Mouse (Mus musculus) heart, postnatal 0 days (tissue): Measurements from ENCODE around the gene Rab25. TPM values are rescaled to one million over a fixed set of nuclear protein-coding genes. Genes with fewer than 3 reads are reported as not detected.

Experiments
- ATAC-seq: fragments of 200-750 bp; cut with Nextera tagmentation; 2 replicates; pipeline ENCODE4 v1.8.0; 2017; ENCODE audit warnings: low read depth, moderate number of reproducible peaks, moderate library complexity; ENCODE audit not compliant: insufficient read depth
- DNase-seq: peaks from one replicate; pipeline ENCODE4 v3.0.0-alpha.2; 2016; ENCODE audit warnings: low spot score
- H3K27ac ChIP-seq: fragments of 300-500 bp; sonication (generic); 2 replicates; pipeline ENCODE4 v1.5.1; 2014; ENCODE audit warnings: low read depth, mild to moderate bottlenecking
- H3K27me3 ChIP-seq: fragments of 300-500 bp; sonication (generic); 2 replicates; pipeline ENCODE4 v1.6.1; 2014; ENCODE audit warnings: low read length, mixed read lengths; ENCODE audit not compliant: control insufficient read depth, insufficient read depth
- H3K36me3 ChIP-seq: fragments of 300-500 bp; sonication (generic); replicated peaks from 2 replicates; pipeline ENCODE4 v1.6.1; 2014; ENCODE audit warnings: low read length, mixed read lengths; ENCODE audit not compliant: control insufficient read depth, insufficient read depth
- H3K4me1 ChIP-seq: fragments of 300-500 bp; sonication (generic); 2 replicates; pipeline ENCODE4 v1.6.1; 2014; ENCODE audit warnings: antibody characterized with exemption; ENCODE audit not compliant: control insufficient read depth, insufficient read depth
- H3K4me2 ChIP-seq: fragments of 300-500 bp; sonication (generic); 2 replicates; pipeline ENCODE4 v1.6.1; 2014; ENCODE audit warnings: low read depth, mild to moderate bottlenecking, low read length, moderate library complexity
- H3K4me3 ChIP-seq: fragments of 300-500 bp; sonication (generic); 2 replicates; pipeline ENCODE4 v1.5.1; 2014; ENCODE audit warnings: low read depth, low read length
- H3K9ac ChIP-seq: fragments of 300-500 bp; sonication (generic); replicated peaks from 2 replicates; pipeline ENCODE4 v1.6.1; 2014; ENCODE audit warnings: low read depth, low read length, mixed read lengths
- H3K9me3 ChIP-seq: fragments of 300-500 bp; sonication (generic); replicated peaks from 2 replicates; pipeline ENCODE4 v1.6.1; 2016; ENCODE audit warnings: low read length; ENCODE audit not compliant: control insufficient read depth
- CTCF ChIP-seq: IDR thresholded peaks from 2 replicates; pipeline ENCODE4 v1.5.1; 2016; ENCODE audit warnings: antibody characterized with exemption, control low read depth, low read depth
- EP300 ChIP-seq: IDR thresholded peaks from 2 replicates; pipeline ENCODE4 v1.6.1; 2016; ENCODE audit warnings: antibody characterized with exemption, low read depth
- WGBS: fragments of 180-500 bp; shearing (Covaris S2); extraction: QIAGEN DNeasy Blood & Tissue Kit; methylation state at CpG from one replicate; pipeline ENCODE4 v1.1.7; 2014; 5-methylcytosine and 5-hydroxymethylcytosine counted together
- polyA plus RNA-seq: library from polyadenylated mRNA; unstranded; fragments of >200 nt; fragmentation: Nextera tagmentation; extraction: Ambion mirVana; gene quantifications from 2 replicates; pipeline ENCODE4 v1.2.1, GENCODE M21; 2015
- total RNA-seq: library from RNA; depleted of rRNA; stranded (reverse); fragments of >200 nt; gene quantifications from 2 replicates; pipeline ENCODE4 v1.2.3, GENCODE M21; 2014; ENCODE audit warnings: low replicate concordance

The Rab25 gene
- total and polyA plus RNA-seq, 2 experiments from 2014 or later: 2.5 TPM; not detected in 1

DNA sequence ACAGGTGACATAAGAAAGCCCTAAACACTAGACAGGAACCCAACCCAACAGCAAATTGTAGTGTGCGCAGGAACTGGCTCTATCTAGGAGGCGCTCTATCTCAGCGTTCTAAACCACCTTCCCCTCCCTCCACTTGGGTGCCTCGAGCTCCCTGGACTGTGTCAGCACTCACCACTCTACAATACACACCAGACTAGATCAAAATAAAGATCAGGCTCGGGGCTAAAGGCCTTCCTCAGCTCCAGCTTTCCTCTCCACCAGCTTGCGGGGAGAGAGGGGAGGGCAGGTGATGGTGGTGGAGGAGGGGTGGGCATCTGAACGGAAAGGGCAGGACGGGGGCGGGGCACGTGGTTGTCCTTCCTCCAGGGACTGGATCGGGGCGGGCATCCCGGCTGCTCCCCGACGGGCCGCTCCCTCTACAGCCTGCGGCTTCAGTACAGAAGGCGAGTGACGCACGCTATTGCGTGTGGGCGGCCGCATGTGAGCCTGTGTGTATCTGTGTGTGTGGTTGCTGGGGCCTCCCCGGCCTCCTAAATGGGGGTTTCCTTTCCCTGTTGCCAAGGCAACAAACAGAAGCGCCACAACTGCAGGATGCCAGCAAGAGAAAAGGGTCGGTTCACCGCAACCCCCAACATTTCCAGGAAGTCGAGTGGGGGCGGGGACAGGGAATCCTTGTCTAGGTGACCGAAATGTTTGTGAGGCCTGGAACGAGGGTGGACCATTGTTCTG, 38.2 kb downstream of the Rab25 start, which contains the start of gene Lmna:
Gene Lmna, minus strand, starts transcription at position 265 of the 729 bp plus-strand sequence.
- Histone ChIP-seq H3K4me1 (peaks cover 23% of the 10 kb centered on the region), H3K4me3 (peak within 1 kb of the TSS; percentile 43), H3K9ac (peak within 1 kb of the TSS; percentile 41), H3K4me2 (peak within 1 kb of the TSS; percentile 62), H3K27ac (peak within 1 kb of the TSS; percentile 90), H3K9me3 (no peaks in the 10 kb centered on the region), H3K36me3 (no peaks in the 10 kb centered on the region), H3K27me3 (no peaks in the 10 kb centered on the region)
- peak; percentile 97 for ATAC-seq
- under 1% methylated on average over 31 of the region's 31 CpGs for WGBS
- TF ChIP-seq EP300 (peak; percentile 89), CTCF (peak; percentile 18; the same call in 1 of the 2 replicates)
- peak; percentile 94 for DNase-seq

DNA sequence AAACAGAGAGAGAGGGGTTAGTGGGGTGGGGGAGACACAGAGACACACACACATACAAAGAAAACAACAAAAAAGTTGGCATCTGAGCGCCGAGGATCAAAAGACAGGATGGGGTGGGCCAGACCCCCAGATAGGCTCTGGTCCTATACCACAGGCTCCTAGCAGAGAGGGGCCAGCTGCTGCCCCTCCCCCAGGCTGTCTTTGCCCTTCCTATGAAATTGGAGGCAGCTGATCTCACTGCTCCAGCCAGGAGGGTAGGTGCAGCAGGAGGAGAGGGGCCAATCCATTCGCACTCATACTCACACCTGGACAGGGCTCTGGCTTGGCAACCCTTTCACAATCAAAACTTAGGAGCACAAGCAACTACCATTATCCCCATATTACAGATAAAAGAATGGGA, 38.9 kb downstream of the Rab25 start:
- DNase-seq: no peak
- H3K9me3 ChIP-seq: no peaks in the 10 kb centered on the region
- ATAC-seq: no peak

DNA sequence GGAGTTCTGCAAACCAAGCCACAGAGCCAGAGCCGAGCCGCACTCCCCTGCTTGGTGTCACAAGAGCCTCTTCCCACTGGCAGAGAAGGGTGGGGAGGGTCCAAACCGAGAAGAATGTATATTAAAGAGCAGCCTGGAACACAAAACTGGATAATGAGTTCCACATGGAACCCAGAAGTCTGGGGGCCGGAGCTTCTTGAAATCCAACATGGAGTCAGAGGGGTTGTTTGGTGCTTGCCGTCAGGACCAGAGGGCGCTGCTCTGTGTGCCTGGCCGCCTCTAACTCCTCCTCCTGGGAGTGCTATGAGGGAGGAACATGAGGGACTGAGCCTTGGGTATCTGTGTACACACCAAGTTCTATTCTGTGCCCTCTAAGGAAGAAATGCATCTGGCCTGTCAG, 42.3 kb downstream of the Rab25 start:
- WGBS: 64% methylated on average over 7 of the region's 7 CpGs
- H3K4me2 ChIP-seq: no peak overlapping the region
- H3K36me3 ChIP-seq: no peaks in the 10 kb centered on the region
- TF ChIP-seq CTCF (no peak), EP300 (no peak)
- no peak overlapping the region for H3K27ac ChIP-seq
- peaks cover 33% of the 10 kb centered on the region for H3K4me1 ChIP-seq
- H3K9ac ChIP-seq: no peak overlapping the region
- H3K27me3 ChIP-seq: no peaks in the 10 kb centered on the region
- DNase-seq (no peak), ATAC-seq (no peak)
- no peaks in the 10 kb centered on the region for H3K9me3 ChIP-seq
- no peak overlapping the region for H3K4me3 ChIP-seq

More for the DNA sequence above, 38.9 kb downstream of the Rab25 start:
- Histone ChIP-seq H3K4me2 (peak overlapping the region; percentile 62), H3K4me1 (peaks cover 20% of the 10 kb centered on the region), H3K9ac (peak overlapping the region; percentile 41; the same call in 1 of the 2 replicates), H3K36me3 (no peaks in the 10 kb centered on the region), H3K4me3 (peak overlapping the region; percentile 43), H3K27me3 (no peaks in the 10 kb centered on the region), H3K27ac (peak overlapping the region; percentile 90)
- WGBS: 67% methylated on average over 3 of the region's 3 CpGs
- TF ChIP-seq CTCF: no peak

DNA sequence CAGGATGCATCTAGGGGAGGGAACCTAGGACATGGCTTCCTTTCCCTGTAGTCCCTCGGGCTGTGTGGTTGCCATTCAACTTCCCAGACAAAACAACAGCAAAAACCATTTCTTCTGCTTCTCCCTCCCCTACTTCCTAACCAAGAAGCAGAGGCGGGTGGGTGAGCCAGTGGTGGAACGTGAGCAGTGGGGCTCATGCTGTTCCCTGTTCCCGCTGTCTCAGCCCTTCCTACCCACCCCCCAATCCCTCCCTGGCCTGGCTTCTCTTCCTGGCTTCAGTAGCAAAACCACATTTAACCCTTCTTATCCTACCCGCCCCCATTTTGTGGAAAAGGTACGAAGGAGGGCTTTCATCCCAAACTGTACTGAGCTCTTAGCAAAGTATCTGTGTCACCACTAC, 43.0 kb downstream of the Rab25 start:
- ATAC-seq: no peak
- no peaks in the 10 kb centered on the region for H3K9me3 ChIP-seq
- WGBS: 71% methylated on average over 6 of the region's 6 CpGs
- H3K4me1 ChIP-seq: peaks cover 33% of the 10 kb centered on the region
- H3K4me2 ChIP-seq: no peak overlapping the region
- H3K27ac ChIP-seq: no peak overlapping the region
- no peak overlapping the region for H3K9ac ChIP-seq
- TF ChIP-seq CTCF (no peak), EP300 (no peak)
- H3K27me3 ChIP-seq: no peaks in the 10 kb centered on the region
- no peaks in the 10 kb centered on the region for H3K36me3 ChIP-seq
- no peak for DNase-seq
- H3K4me3 ChIP-seq: no peak overlapping the region

DNA sequence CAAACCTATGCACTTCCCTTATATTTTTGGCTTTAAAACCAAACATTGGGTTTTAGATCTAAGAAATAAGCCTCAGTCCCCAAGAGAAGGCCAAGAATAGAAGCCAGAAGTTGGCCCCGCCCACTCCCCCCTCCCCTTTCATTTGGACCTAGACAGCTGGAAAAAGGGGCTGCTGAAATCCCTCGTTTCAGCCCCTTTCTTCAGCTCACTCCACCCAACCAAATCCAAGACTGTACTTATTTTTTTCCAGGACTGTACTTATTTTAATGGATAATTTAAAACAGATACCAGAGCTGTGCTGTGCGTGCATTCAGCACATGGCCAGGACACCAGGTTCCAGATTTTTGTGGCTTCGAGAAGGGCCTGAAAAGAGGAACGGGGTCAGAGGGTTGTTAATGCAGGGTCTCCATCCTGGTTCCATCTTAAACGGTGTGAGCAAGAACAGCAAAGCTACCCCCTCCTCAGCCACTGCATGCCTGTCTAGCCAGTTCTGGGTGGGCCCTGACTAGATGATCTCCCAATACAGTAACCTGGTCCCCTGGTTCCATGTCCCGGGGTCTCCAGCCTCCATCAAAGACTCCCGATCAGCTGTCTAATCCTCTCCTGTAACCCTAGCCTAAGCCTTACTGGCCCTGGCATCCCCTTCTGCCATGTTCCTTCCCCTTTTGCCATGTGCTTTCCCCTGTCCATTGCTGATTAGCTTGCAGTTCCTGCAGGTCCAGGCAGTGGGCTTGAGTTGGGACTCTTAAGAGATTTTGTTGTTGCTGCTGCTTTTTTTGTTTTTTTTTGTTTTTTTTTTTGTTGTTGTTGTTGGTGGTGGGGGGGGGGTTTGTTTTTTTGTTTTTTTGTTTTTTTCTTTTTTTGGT, 44.0 kb downstream of the Rab25 start:
- ATAC-seq (no peak), DNase-seq (no peak)
- no peak for TF ChIP-seq EP300
- TF ChIP-seq CTCF: no peak
- no peak overlapping the region for H3K9ac ChIP-seq
- H3K36me3 ChIP-seq: no peaks in the 10 kb centered on the region
- H3K27ac ChIP-seq: peak overlapping the region; percentile 95
- no peaks in the 10 kb centered on the region for H3K27me3 ChIP-seq
- no peak overlapping the region for H3K4me3 ChIP-seq
- H3K4me1 ChIP-seq: peaks cover 28% of the 10 kb centered on the region
- H3K9me3 ChIP-seq: no peaks in the 10 kb centered on the region
- H3K4me2 ChIP-seq: 0 out of 2 replicates have a peak overlapping the region, but pooled peaks have one; percentile 97
- 55% methylated on average over 8 of the region's 8 CpGs for WGBS
